Mouse (Mus musculus): ENCODE measurements at regions not wholly inside any gene's neighbourhood (a gene's known extent, or its start where the extent isn't known, plus 50 kb on each side); places are given as distances from the start of the nearest gene placed in this dataset.

DNA sequence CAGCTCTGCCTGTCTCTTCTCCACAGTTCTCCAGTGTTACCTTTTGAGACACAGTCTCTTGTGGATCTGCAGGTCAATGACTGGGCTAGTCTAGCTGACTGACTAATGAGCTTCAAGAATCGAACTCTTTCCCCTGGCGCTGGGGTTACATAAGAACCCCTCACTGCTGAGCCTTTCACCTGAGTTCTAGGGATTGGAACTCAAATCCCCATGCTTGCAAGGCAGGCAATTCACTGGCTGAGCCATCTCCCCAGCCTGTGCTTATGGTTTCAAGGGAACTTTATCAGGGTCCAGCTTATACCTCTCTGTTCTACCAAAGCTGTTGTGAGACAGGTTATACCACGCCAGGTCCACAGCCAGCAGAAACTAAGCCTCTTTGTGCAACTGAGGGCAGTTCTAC, 69.7 kb upstream of the Armc2 start:
- ATAC-seq (ENCODE audit: insufficient read depth) = no peak
- TF ChIP-seq CTCF (IDR thresholded peaks at IDR 0.05; ENCODE audit: low read depth) = no peak
- no peak for TF ChIP-seq EP300 (IDR thresholded peaks at IDR 0.05; ENCODE audit: low read depth)
- Histone ChIP-seq H3K4me3 (ENCODE audit: insufficient read depth in 1 of 2, low read depth in 2 of 2, low read length in 2 of 2) (no peak overlapping the region), H3K27me3 (ENCODE audit: control insufficient read depth, insufficient read depth, low read length) (no peaks in the 10 kb centered on the region), H3K9me3 (ENCODE audit: control insufficient read depth, low read length) (no peaks in the 10 kb centered on the region; the same call in 1 of the 2 replicates), H3K4me2 (ENCODE audit: low read depth) (no peak overlapping the region), H3K9ac (replicated peaks) (no peak overlapping the region), H3K4me1 (replicated peaks; ENCODE audit: control insufficient read depth in 2 of 2, insufficient read depth in 2 of 2, low read length in 1 of 2) (peaks cover 13 to 22% of the 10 kb centered on the region in 2 experiments), H3K36me3 (replicated peaks; ENCODE audit: control insufficient read depth, insufficient read depth, low read depth) (no peaks in the 10 kb centered on the region), H3K27ac (no peak overlapping the region)
- WGBS (ENCODE audit: insufficient replicate concordance) = 76% methylated on average over 3 of the region's 3 CpGs
- DNase-seq (ENCODE audit: low read depth in 3 of 3, low spot score in 3 of 3) = no peak

DNA sequence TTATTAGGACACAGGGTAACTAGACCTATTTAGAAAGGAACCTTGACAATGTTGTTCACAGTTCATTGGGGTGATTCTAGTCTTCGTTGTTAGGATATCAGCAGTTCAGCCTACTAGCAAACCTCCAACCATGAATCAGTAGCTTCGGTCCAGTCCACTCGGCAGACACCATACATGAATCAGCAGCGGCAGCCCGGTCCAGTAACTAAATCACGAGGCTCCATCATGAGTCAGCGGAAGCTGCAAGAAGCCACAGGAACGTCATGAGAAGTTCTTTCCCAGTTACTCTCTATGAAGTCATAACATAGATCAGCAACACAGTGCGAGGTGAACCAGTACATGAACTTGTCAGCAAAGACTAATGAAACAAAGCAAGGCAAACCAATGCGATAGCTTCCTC, 68.4 kb upstream of the Armc2 start:
- 74% methylated on average over 10 of the region's 10 CpGs for WGBS (ENCODE audit: insufficient replicate concordance)
- Histone ChIP-seq H3K36me3 (replicated peaks; ENCODE audit: control insufficient read depth, insufficient read depth, low read depth) (no peaks in the 10 kb centered on the region), H3K27ac (no peak overlapping the region), H3K27me3 (ENCODE audit: control insufficient read depth, insufficient read depth, low read length) (no peaks in the 10 kb centered on the region), H3K9ac (replicated peaks) (no peak overlapping the region), H3K4me1 (replicated peaks; ENCODE audit: control insufficient read depth in 2 of 2, insufficient read depth in 2 of 2, low read length in 1 of 2) (peaks cover 12 to 22% of the 10 kb centered on the region in 2 experiments), H3K9me3 (ENCODE audit: control insufficient read depth, low read length) (no peaks in the 10 kb centered on the region; the same call in 1 of the 2 replicates), H3K4me2 (ENCODE audit: low read depth) (no peak overlapping the region), H3K4me3 (ENCODE audit: insufficient read depth in 1 of 2, low read depth in 2 of 2, low read length in 2 of 2) (no peak overlapping the region)
- ATAC-seq (ENCODE audit: insufficient read depth) (no peak), DNase-seq (ENCODE audit: low read depth in 3 of 3, low spot score in 3 of 3) (no peak)
- TF ChIP-seq EP300 (IDR thresholded peaks at IDR 0.05; ENCODE audit: low read depth) (no peak), CTCF (IDR thresholded peaks at IDR 0.05; ENCODE audit: low read depth) (no peak)

- H3K9me3 ChIP-seq (ENCODE audit: control insufficient read depth, low read length) = no peaks in the 10 kb centered on the region; the same call in 1 of the 2 replicates
- no peak for TF ChIP-seq CTCF (IDR thresholded peaks at IDR 0.05; ENCODE audit: low read depth)
- WGBS (ENCODE audit: insufficient replicate concordance) = 57% methylated on average over 2 of the region's 2 CpGs
- ATAC-seq (ENCODE audit: insufficient read depth) (no peak), DNase-seq (ENCODE audit: low read depth in 3 of 3, low spot score in 3 of 3) (no peak)
- no peak overlapping the region for H3K4me2 ChIP-seq (ENCODE audit: low read depth)
- no peaks in the 10 kb centered on the region for H3K27me3 ChIP-seq (ENCODE audit: control insufficient read depth, insufficient read depth, low read length)
- no peak overlapping the region for H3K27ac ChIP-seq
- H3K9ac ChIP-seq (replicated peaks) = no peak overlapping the region
- H3K4me1 ChIP-seq (replicated peaks; ENCODE audit: control insufficient read depth in 2 of 2, insufficient read depth in 2 of 2, low read length in 1 of 2) = peaks cover 5 to 12% of the 10 kb centered on the region in 2 experiments; a peak in 3 of 4 replicates
- no peak overlapping the region for H3K4me3 ChIP-seq (ENCODE audit: insufficient read depth in 1 of 2, low read depth in 2 of 2, low read length in 2 of 2)
- no peaks in the 10 kb centered on the region for H3K36me3 ChIP-seq (replicated peaks; ENCODE audit: control insufficient read depth, insufficient read depth, low read depth)
These were observed 67.1 kb upstream of the Armc2 start for GRCm38 (mm10) chr10:42085295-42085694.

DNA sequence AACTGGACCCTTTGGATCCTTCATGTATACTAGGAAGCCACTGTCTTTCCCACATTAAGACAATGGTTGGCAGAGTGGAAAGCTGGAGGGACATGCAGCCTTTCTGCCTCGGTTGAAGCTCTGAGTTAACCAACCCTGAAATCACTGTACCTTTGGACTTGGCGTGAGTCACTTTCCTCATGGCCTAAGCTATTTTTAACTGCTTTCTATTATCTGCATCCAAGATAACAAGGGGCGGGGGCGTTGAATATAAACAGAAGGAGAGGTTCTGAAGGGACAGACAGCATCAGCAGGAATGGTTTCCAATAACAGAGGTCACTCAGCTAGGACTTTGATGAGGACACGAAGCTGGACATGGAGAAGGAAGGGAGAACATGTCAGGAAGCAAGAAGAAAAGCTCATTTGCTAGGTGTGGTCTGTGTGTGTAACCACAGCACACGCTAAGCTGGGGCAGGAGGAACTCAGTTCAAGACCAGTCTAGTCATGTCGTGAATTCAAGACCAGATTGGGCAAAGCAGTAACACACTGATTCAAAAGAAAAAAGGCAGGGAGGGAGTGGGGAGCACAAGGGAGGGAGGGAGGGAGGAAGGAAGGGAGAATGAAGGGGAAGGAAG, 64.1 kb upstream of the Armc2 start:
- TF ChIP-seq EP300 (IDR thresholded peaks at IDR 0.05; ENCODE audit: low read depth) (no peak), CTCF (IDR thresholded peaks at IDR 0.05; ENCODE audit: low read depth) (no peak)
- H3K27me3 ChIP-seq (ENCODE audit: control insufficient read depth, insufficient read depth, low read length) = no peaks in the 10 kb centered on the region
- no peak overlapping the region for H3K4me3 ChIP-seq (ENCODE audit: insufficient read depth in 1 of 2, low read depth in 2 of 2, low read length in 2 of 2)
- ATAC-seq (ENCODE audit: insufficient read depth) = no peak
- H3K9me3 ChIP-seq (ENCODE audit: control insufficient read depth, low read length) = no peaks in the 10 kb centered on the region; the same call in 1 of the 2 replicates
- H3K36me3 ChIP-seq (replicated peaks; ENCODE audit: control insufficient read depth, insufficient read depth, low read depth) = no peaks in the 10 kb centered on the region
- no peak for DNase-seq (ENCODE audit: low read depth in 3 of 3, low spot score in 3 of 3)
- no peak overlapping the region for H3K27ac ChIP-seq
- no peak overlapping the region for H3K9ac ChIP-seq (replicated peaks)
- H3K4me2 ChIP-seq (ENCODE audit: low read depth) = no peak overlapping the region
- H3K4me1 ChIP-seq (replicated peaks; ENCODE audit: control insufficient read depth in 2 of 2, insufficient read depth in 2 of 2, low read length in 1 of 2) = peaks cover 0 to 5% of the 10 kb centered on the region in 2 experiments; a peak in 2 of 4 replicates
- 19% methylated on average over 7 of the region's 7 CpGs for WGBS (ENCODE audit: insufficient replicate concordance)

- no peak for TF ChIP-seq EP300 (IDR thresholded peaks at IDR 0.05; ENCODE audit: low read depth)
- no peak for TF ChIP-seq CTCF (IDR thresholded peaks at IDR 0.05; ENCODE audit: low read depth)
- H3K27me3 ChIP-seq (ENCODE audit: control insufficient read depth, insufficient read depth, low read length) = no peaks in the 10 kb centered on the region
- peaks cover 0 to 5% of the 10 kb centered on the region in 2 experiments; a peak in 2 of 4 replicates for H3K4me1 ChIP-seq (replicated peaks; ENCODE audit: control insufficient read depth in 2 of 2, insufficient read depth in 2 of 2, low read length in 1 of 2)
- H3K9me3 ChIP-seq (ENCODE audit: control insufficient read depth, low read length) = no peaks in the 10 kb centered on the region
- no peak overlapping the region for H3K4me3 ChIP-seq (ENCODE audit: insufficient read depth in 1 of 2, low read depth in 2 of 2, low read length in 2 of 2)
- no peak overlapping the region for H3K27ac ChIP-seq
- H3K9ac ChIP-seq (replicated peaks) = no peak overlapping the region
- ATAC-seq (ENCODE audit: insufficient read depth) (no peak), DNase-seq (ENCODE audit: low read depth in 3 of 3, low spot score in 3 of 3) (no peak)
- H3K36me3 ChIP-seq (replicated peaks; ENCODE audit: control insufficient read depth, insufficient read depth, low read depth) = no peaks in the 10 kb centered on the region
- no peak overlapping the region for H3K4me2 ChIP-seq (ENCODE audit: low read depth)
These were observed 61.5 kb upstream of the Armc2 start for GRCm38 (mm10) chr10:42079775-42080174.
